Mouse (Mus musculus) myocyte (in vitro differentiated cells): ENCODE measurements at regions not wholly inside any gene's neighbourhood (a gene's known extent, or its start where the extent isn't known, plus 50 kb on each side); places are given as distances from the start of the nearest gene placed in this dataset.

Experiments used
- E2F4 ChIP-seq: IDR thresholded peaks from one replicate; pipeline ENCODE4 v1.6.1; 2011; ENCODE audit warnings: mild to moderate bottlenecking, control low read depth, moderate library complexity; ENCODE audit not compliant: insufficient read depth
- MAX ChIP-seq: IDR thresholded peaks from one replicate; pipeline ENCODE4 v1.6.1; 2011; ENCODE audit warnings: low read depth, mild to moderate bottlenecking, control low read depth
- MYOD1 ChIP-seq, 3 experiments: IDR thresholded peaks; one replicate each; pipeline ENCODE4 v1.6.1; 2011; ENCODE audit warnings: control low read depth in 2 of 3, low read depth in 2 of 3, mild to moderate bottlenecking in 2 of 3, moderate library complexity in 1 of 3; ENCODE audit not compliant: insufficient read length in 2 of 3, control insufficient read depth in 1 of 3
- MYOG ChIP-seq, 3 experiments: IDR thresholded peaks; one replicate each; pipeline ENCODE4 v1.6.1; 2011; ENCODE audit warnings: control low read depth in 2 of 3, low read depth in 2 of 3, mild to moderate bottlenecking in 2 of 3; ENCODE audit not compliant: insufficient read length in 2 of 3, control insufficient read depth in 1 of 3, insufficient read depth in 1 of 3
- POLR2A ChIP-seq: IDR thresholded peaks from one replicate; pipeline ENCODE4 v1.6.1; 2011; ENCODE audit warnings: low read depth, mild to moderate bottlenecking, control low read depth, moderate library complexity; ENCODE audit not compliant: insufficient read length
- TCF12 ChIP-seq: IDR thresholded peaks from one replicate; pipeline ENCODE4 v1.6.1; 2011; ENCODE audit warnings: mild to moderate bottlenecking, control low read depth; ENCODE audit not compliant: poor library complexity, insufficient read depth, severe bottlenecking
- USF1 ChIP-seq: IDR thresholded peaks from one replicate; pipeline ENCODE4 v1.6.1; 2011; ENCODE audit warnings: low read depth, mild to moderate bottlenecking, control low read depth, moderate library complexity

DNA sequence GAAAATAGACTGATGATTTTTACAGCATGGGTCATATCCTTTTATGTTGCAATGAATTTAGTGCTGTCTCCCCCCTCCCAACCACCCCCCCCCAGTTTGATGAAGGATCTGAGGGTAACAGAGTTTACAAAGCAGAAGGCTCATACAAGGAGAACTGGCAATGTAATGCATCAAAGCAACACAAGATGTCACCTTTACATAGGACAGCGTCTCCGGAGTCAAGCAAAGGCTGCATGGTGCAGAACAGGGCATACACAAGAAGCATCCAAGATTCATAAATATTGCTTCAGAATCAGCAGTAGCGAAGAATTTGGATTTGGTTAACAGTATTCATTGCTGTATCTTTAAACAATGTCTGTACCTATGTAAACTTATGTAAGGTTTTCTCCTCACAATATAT is 1079.2 kb downstream of the Mat2b start:
- no peak for TF ChIP-seq POLR2A
- TF ChIP-seq TCF12, result no peak
- no peak for TF ChIP-seq USF1
- TF ChIP-seq MAX, result no peak
- no peak for TF ChIP-seq E2F4
- TF ChIP-seq MYOD1 (IDR thresholded peaks at IDR 0.05; ENCODE audit: control insufficient read depth in 1 of 3, insufficient read length in 2 of 3, low read depth in 2 of 3), result no peak
- TF ChIP-seq MYOG (IDR thresholded peaks at IDR 0.05; ENCODE audit: control insufficient read depth in 1 of 3, insufficient read depth in 1 of 3, insufficient read length in 2 of 3, low read depth in 2 of 3), result no peak
